Mouse (Mus musculus): ENCODE data around the gene Hmcn1. TPM values are rescaled to one million over a fixed set of nuclear protein-coding genes. Genes with fewer than 3 reads are reported as not detected.
A peak's percentile ranks its signal among the peaks of the same experiment; 100 is the strongest.

The Hmcn1 gene
- total RNA-seq (2021): 1 to 10 TPM; 2.9 to 3.8 TPM

GRCm38 (mm10) chr1:150993162-150994064, at the start of gene Hmcn1:
TSS of gene Hmcn1 (minus strand) at chr1:150993435.
- peak in 1 of 2 experiments; percentile 5 for DNase-seq (ENCODE audit: extremely low spot score in 1 of 2, low spot score in 1 of 2)

DNA sequence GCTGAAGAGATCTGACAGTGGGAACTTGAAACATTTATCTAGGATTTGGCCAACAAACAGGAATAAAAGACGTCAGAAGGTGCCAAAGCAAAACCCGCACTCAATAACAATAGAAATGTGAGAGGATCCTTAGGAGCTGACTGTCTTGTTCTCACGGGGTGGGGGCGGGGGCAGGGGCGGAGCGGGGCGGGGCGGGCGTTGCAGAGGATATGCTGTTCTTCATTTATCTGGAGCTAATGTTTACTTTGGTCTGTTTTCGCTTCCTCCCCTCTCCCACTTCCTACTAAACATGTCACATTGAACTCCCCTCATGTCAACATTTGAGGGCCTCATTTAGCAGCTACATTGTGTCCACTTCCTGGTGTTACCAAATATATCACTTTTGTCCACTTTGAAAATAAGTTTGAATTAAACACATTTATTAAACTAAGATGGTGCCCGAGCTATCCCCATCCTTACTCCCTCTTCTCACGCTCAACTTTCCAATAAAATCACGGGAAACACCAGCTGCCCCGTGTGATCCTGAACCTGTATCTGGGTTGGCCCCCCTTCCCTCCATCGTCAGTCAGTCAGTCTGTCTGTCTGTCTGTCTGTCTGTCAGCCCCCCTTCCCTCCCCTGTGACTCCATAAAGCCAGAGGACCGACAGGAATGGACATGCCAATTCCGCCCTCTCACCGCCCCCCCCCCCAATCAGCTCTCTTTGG, 47.9 kb upstream of the Hmcn1 start:
- no peak for DNase-seq (ENCODE audit: extremely low spot score in 1 of 2, low spot score in 1 of 2)

- DNase-seq (ENCODE audit: extremely low spot score in 1 of 2, low spot score in 1 of 2): no peak
Observed at GRCm38 (mm10) chr1:151040290-151040689, 47.1 kb upstream of the Hmcn1 start.

DNA sequence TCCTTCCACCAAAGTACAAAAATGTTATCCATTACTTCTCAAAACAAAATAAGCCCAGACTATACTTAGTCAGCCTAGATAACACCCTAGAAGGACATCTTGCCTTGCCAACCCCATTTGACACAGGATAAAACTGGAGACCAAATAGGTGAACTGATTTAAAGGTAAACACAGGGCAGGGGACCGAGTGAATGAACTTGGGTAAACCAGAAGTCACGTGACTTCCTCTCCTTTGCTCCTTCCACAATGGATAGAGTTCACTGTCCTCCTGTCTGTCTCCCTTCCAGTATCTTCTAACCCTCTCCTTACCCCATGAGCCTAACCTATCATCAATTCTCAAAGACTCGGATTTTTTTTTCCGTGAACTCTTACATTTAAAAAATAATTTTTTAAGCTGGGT, 46.0 kb upstream of the Hmcn1 start:
- DNase-seq (ENCODE audit: extremely low spot score in 1 of 2, low spot score in 1 of 2): no peak

GRCm38 (mm10) chr1:151038566-151038965, 45.3 kb upstream of the Hmcn1 start:
- DNase-seq (ENCODE audit: extremely low spot score in 1 of 2, low spot score in 1 of 2): no peak

- no peak for DNase-seq (ENCODE audit: extremely low spot score in 1 of 2, low spot score in 1 of 2)
Observed at GRCm38 (mm10) chr1:151036405-151036985, 43.3 kb upstream of the Hmcn1 start.

DNA sequence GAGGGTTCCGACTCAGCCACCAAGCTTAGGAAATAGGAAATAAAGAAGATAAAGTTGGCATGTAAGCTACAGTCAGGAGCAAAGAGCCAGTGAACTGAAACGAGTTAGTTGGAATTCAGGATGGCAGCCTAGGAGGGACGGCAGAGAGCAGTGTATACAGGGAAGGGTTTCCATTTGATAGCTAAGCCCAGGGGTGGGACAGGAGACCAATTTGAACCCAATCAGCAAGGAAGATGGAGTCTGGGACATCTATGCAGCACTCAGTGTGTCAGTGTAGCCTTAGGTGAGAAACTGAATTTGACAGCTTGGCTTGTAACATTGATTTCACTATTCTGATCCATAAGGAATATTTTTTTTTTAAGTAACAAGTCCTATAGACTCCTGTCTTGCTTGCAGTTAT, 42.5 kb upstream of the Hmcn1 start:
- DNase-seq (ENCODE audit: extremely low spot score in 1 of 2, low spot score in 1 of 2): no peak

- DNase-seq (ENCODE audit: extremely low spot score in 1 of 2, low spot score in 1 of 2): peak; percentile 56 to 85
Observed at GRCm38 (mm10) chr1:151034993-151035592, 41.9 kb upstream of the Hmcn1 start.

DNA sequence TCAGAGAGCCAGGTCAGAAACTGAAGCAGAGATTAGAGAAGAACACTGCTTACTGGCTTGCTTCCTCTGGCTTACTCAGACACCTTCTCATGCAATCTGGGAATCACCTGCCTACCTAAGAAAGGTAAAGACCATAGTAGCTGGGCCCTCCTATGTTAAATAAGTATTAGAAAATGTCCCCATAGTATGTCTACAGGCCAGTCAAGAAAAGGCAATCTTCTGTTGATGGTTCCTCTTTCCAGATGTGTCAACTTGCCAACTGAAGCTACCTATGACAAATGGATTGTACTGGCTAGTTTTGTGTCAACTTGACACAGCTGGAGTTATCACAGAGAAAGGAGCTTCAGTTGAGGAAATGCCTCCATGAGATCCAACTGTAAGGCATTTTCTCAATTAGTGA, 40.1 kb upstream of the Hmcn1 start:
- DNase-seq (ENCODE audit: extremely low spot score in 1 of 2, low spot score in 1 of 2): no peak

- no peak for DNase-seq (ENCODE audit: extremely low spot score in 1 of 2, low spot score in 1 of 2)
Observed at GRCm38 (mm10) chr1:151031581-151031980, 38.3 kb upstream of the Hmcn1 start.

DNA sequence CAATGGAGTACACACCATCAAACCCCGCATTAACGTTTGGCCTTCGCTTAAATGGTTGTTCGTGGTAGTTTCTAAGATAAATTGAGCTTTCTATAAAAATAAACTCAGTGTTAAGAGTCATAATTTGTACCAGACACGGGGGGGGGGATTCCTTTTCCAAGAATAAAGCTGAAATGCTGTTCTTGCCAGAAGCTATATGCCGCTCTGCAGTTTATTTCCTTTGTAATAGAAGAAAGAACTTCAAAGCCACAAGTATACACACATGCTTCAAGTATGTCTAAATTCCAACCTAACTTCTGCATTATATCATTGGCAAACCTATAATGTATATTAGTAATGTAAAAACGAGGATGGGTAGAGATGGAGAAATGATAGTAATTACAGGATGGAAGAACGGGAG, 37.9 kb upstream of the Hmcn1 start:
- no peak for DNase-seq (ENCODE audit: extremely low spot score in 1 of 2, low spot score in 1 of 2)

- no peak for DNase-seq (ENCODE audit: extremely low spot score in 1 of 2, low spot score in 1 of 2)
Observed at GRCm38 (mm10) chr1:151025049-151025773, 32.0 kb upstream of the Hmcn1 start.

GRCm38 (mm10) chr1:151019273-151019890, 26.1 kb upstream of the Hmcn1 start:
- DNase-seq (ENCODE audit: extremely low spot score in 1 of 2, low spot score in 1 of 2): no peak

DNA sequence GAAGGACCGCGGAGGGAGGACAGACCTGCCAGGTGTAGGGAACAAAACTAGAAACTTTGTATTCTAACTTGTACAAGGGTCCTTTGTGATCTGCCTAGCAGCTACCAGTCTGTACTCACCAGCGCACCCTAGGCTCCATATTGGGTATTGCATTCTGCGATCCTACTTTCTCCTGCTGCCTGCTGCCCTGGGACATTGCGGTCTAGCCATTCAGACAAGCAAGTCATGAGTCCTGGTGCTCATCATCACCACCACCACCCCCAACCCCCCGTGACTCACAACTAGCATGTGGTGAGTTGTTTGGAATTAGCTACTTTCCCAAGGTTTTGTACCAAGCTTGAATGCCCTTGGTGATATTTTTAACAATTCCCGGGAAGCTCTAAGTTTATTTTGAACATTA, 17.8 kb upstream of the Hmcn1 start:
- DNase-seq (ENCODE audit: extremely low spot score in 1 of 2, low spot score in 1 of 2): peak; percentile 20 to 72

- DNase-seq (ENCODE audit: extremely low spot score in 1 of 2, low spot score in 1 of 2): peak; percentile 19 to 77
Observed at GRCm38 (mm10) chr1:151009115-151009797, 16.0 kb upstream of the Hmcn1 start.

DNA sequence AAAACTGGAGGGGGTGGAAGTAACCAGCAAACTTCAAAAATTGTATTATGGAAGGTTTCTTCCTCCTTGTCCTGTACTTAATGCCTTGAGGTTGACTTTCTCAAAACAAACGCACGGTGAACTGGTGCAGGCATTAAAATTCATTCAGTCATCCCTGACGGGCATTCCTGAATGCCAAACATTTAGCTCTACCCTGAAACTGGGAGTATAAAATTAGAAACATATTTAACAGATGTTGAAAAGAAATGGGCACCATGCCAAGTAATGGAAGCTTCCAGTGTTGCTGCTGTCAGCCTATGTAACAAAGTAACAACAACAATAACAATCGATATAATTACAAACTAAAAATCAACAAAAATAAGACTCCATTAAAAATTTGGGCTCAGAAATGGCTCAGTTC, 14.5 kb upstream of the Hmcn1 start:
- no peak for DNase-seq (ENCODE audit: extremely low spot score in 1 of 2, low spot score in 1 of 2)

GRCm38 (mm10) chr1:151004007-151004406, 10.8 kb upstream of the Hmcn1 start:
- DNase-seq (ENCODE audit: extremely low spot score in 1 of 2, low spot score in 1 of 2): no peak

GRCm38 (mm10) chr1:151001868-151002428, 8.7 kb upstream of the Hmcn1 start:
- no peak for DNase-seq (ENCODE audit: extremely low spot score in 1 of 2, low spot score in 1 of 2)

DNA sequence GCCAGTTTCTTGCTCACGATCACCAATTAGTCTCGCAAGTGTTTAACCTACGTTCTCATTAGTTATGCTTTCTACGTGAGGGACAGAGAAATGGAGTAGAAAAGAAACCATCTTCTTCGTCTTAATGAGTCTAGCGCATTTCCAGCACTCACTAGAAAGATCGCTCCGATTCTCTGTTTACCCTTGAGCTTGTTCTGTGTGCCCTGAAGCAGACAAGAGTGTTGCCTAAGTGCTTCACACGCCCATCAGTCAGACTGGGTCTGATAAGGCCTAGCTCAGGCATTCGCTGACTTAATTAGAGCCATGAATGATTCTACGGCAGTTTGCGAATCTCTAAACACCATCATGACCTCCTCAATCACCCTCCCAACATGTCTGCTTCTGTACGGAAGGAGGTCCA, 7.5 kb upstream of the Hmcn1 start:
- no peak for DNase-seq (ENCODE audit: extremely low spot score in 1 of 2, low spot score in 1 of 2)
